Mouse (Mus musculus): ENCODE measurements around the gene Brd2. TPM values are rescaled to one million over a fixed set of nuclear protein-coding genes. Genes with fewer than 3 reads are reported as not detected.
A peak's percentile ranks its signal among the peaks of the same experiment; 100 is the strongest.

Brd2 gene
- total and polyA plus RNA-seq, 3 experiments, result 99.5 to 252 (median 189) TPM

- DNase-seq (ENCODE audit: low read depth, low spot score), result peak; percentile 41
- Histone ChIP-seq H3K4me1 (ENCODE audit: control insufficient read depth in 1 of 2, insufficient read depth in 2 of 2, low read length in 2 of 2) (no peaks in the 10 kb centered on the region; a peak in 1 of 4 replicates), H3K27me3 (ENCODE audit: control insufficient read depth in 1 of 2, insufficient read depth in 2 of 2, low read length in 2 of 2) (no peaks in the 10 kb centered on the region), H3K79me2 (ENCODE audit: control insufficient read depth, insufficient read depth, low read length, poor library complexity) (no peaks in the 10 kb centered on the region), H3K4me3 (ENCODE audit: control insufficient read depth in 1 of 2, insufficient read depth in 1 of 2, low read depth in 2 of 2, low read length in 2 of 2) (peak overlapping the region; percentile 45 to 79), H3K9me3 (replicated peaks; ENCODE audit: insufficient read depth, low read length) (no peaks in the 10 kb centered on the region), H3K9ac (ENCODE audit: control insufficient read depth, low read depth, low read length, poor library complexity, severe bottlenecking) (peak overlapping the region; percentile 49), H3K27ac (ENCODE audit: control insufficient read depth, low read depth, low read length) (no peak overlapping the region), H3K36me3 (ENCODE audit: control insufficient read depth in 1 of 2, insufficient read depth in 2 of 2, low read length in 2 of 2) (no peaks in the 10 kb centered on the region)
- peak; percentile 31; the same call in 1 of the 2 replicates for TF ChIP-seq SIN3A (IDR thresholded peaks at IDR 0.05; ENCODE audit: low read length)
- TF ChIP-seq ETS1 (IDR thresholded peaks at IDR 0.05; ENCODE audit: low read depth, low read length), result peak; percentile 65; the same call in 1 of the 2 replicates
- peak; percentile 25; the same call in 1 of the 2 replicates for TF ChIP-seq MXI1 (IDR thresholded peaks at IDR 0.05; ENCODE audit: low read depth, low read length)
- TF ChIP-seq TCF12 (IDR thresholded peaks at IDR 0.05; ENCODE audit: low read depth, low read length), result no peak
Measured at GRCm38 (mm10) chr17:34102831-34103230, 19.6 kb downstream of the Brd2 start.

DNA sequence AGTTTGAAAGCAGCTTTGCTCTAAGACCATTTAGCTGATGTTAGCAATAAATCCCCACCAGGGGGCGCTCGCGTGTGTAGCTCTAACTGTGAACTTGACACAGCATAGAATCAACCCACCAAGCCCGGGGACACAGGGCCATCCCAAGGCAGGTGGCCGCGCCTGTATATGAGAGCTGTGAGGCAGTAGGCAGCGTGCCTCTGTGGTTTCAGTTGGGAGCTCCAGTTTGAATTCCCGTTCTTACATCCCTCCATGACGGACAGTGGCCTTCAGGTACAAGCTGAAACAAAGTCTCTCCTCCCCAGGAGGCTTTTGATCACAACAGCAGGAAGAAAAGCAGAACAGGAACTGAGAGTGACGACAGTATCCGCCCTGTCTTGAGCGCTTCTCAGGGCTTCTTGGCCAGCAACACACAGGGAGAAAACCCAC, 20.8 kb downstream of the Brd2 start:
- H3K27ac ChIP-seq (ENCODE audit: control insufficient read depth, low read depth, low read length), result 0 out of 2 replicates have a peak overlapping the region, but pooled peaks have one; percentile 42
- H3K4me1 ChIP-seq (ENCODE audit: control insufficient read depth in 1 of 2, insufficient read depth in 2 of 2, low read length in 2 of 2), result no peaks in the 10 kb centered on the region; a peak in 1 of 4 replicates
- peak overlapping the region; percentile 76 for H3K9ac ChIP-seq (ENCODE audit: control insufficient read depth, low read depth, low read length, poor library complexity, severe bottlenecking)
- H3K79me2 ChIP-seq (ENCODE audit: control insufficient read depth, insufficient read depth, low read length, poor library complexity), result no peaks in the 10 kb centered on the region
- peak overlapping the region; percentile 54 to 58 for H3K4me3 ChIP-seq (ENCODE audit: control insufficient read depth in 1 of 2, insufficient read depth in 1 of 2, low read depth in 2 of 2, low read length in 2 of 2)
- no peaks in the 10 kb centered on the region for H3K36me3 ChIP-seq (ENCODE audit: control insufficient read depth in 1 of 2, insufficient read depth in 2 of 2, low read length in 2 of 2)
- H3K9me3 ChIP-seq (replicated peaks; ENCODE audit: insufficient read depth, low read length), result no peaks in the 10 kb centered on the region
- peak; percentile 96 for DNase-seq (ENCODE audit: low read depth, low spot score)
- H3K27me3 ChIP-seq (ENCODE audit: control insufficient read depth in 1 of 2, insufficient read depth in 2 of 2, low read length in 2 of 2), result no peaks in the 10 kb centered on the region
- TF ChIP-seq BHLHE40 (IDR thresholded peaks at IDR 0.05; ENCODE audit: borderline replicate concordance, low read depth, low read length) (no peak), ETS1 (IDR thresholded peaks at IDR 0.05; ENCODE audit: low read depth, low read length) (no peak), TAL1 (IDR thresholded peaks at IDR 0.05; ENCODE audit: low read length) (no peak), EP300 (IDR thresholded peaks at IDR 0.05; ENCODE audit: low read depth in 1 of 2, low read length in 2 of 2) (no peak), UBTF (IDR thresholded peaks at IDR 0.05; ENCODE audit: borderline replicate concordance, insufficient read depth, low read depth, low read length) (no peak), POLR2A (IDR thresholded peaks at IDR 0.05; ENCODE audit: control insufficient read depth in 1 of 2, insufficient read depth in 1 of 2, low read depth in 1 of 2, low read length in 2 of 2, poor library complexity in 1 of 2) (peak in 1 of 2 experiments; percentile 54; a peak in 1 of 4 replicates), CTCF (IDR thresholded peaks at IDR 0.05 in 2 of 3, conservative IDR thresholded peaks at IDR 0.05 in 1 of 3; ENCODE audit: control insufficient read depth in 1 of 3, insufficient read depth in 1 of 3, low read depth in 2 of 3, low read length in 3 of 3, poor library complexity in 1 of 3, severe bottlenecking in 1 of 3) (peak; percentile 79 to 91 (median 80)), MAZ (IDR thresholded peaks at IDR 0.05; ENCODE audit: low read depth, low read length) (no peak), KAT2A (conservative IDR thresholded peaks at IDR 0.05; ENCODE audit: low read depth, low read length) (no peak), JUND (IDR thresholded peaks at IDR 0.05; ENCODE audit: low read depth, low read length) (no peak), CHD1 (IDR thresholded peaks at IDR 0.05; ENCODE audit: low read depth, low read length) (no peak), ELF1 (IDR thresholded peaks at IDR 0.05; ENCODE audit: low read depth, low read length) (no peak), ZKSCAN1 (IDR thresholded peaks at IDR 0.05; ENCODE audit: low read depth, low read length) (no peak), CHD2 (IDR thresholded peaks at IDR 0.05; ENCODE audit: low read length) (no peak), MEF2A (IDR thresholded peaks at IDR 0.05; ENCODE audit: extremely low read depth, insufficient replicate concordance, low read depth, low read length, poor library complexity, severe bottlenecking) (no peak), USF2 (IDR thresholded peaks at IDR 0.05; ENCODE audit: borderline replicate concordance in 1 of 2, insufficient read depth in 1 of 2, low read depth in 1 of 2, low read length in 2 of 2) (no peak), GATA1 (IDR thresholded peaks at IDR 0.05; ENCODE audit: low read depth, low read length) (no peak), ZMIZ1 (IDR thresholded peaks at IDR 0.05; ENCODE audit: low read depth, low read length) (no peak), POLR2AphosphoS5 (IDR thresholded peaks at IDR 0.05; ENCODE audit: borderline replicate concordance, low read depth, low read length) (no peak), POLR2AphosphoS2 (IDR thresholded peaks at IDR 0.05; ENCODE audit: low read length) (no peak), MAX (IDR thresholded peaks at IDR 0.05; ENCODE audit: low read length) (no peak), NELFE (IDR thresholded peaks at IDR 0.05; ENCODE audit: low read depth, low read length) (no peak), SIN3A (IDR thresholded peaks at IDR 0.05; ENCODE audit: low read length) (peak; percentile 44; the same call in 1 of the 2 replicates), MXI1 (IDR thresholded peaks at IDR 0.05; ENCODE audit: low read depth, low read length) (peak; percentile 32; the same call in 1 of the 2 replicates), E2F4 (IDR thresholded peaks at IDR 0.05; ENCODE audit: borderline replicate concordance, low read depth, low read length) (no peak), MAFK (IDR thresholded peaks at IDR 0.05; ENCODE audit: borderline replicate concordance, low read depth, low read length) (peak; percentile 91), GABPA (IDR thresholded peaks at IDR 0.05; ENCODE audit: low read depth, low read length) (no peak), HCFC1 (IDR thresholded peaks at IDR 0.05; ENCODE audit: low read depth, low read length) (no peak), SMC3 (IDR thresholded peaks at IDR 0.05; ENCODE audit: low read depth, low read length) (peak; percentile 82), TBP (IDR thresholded peaks at IDR 0.05; ENCODE audit: low read depth, low read length) (peak; percentile 47)
